Mouse (Mus musculus) olfactory bulb, adult 2 months (tissue): ENCODE data around the gene Rabl3.

Experiments
- CTCF ChIP-seq: fragments of 200-500 bp; IDR thresholded peaks from 2 replicates; pipeline ENCODE4 v1.5.1; 2012; ENCODE audit warnings: low read depth, mild to moderate bottlenecking, low read length, moderate library complexity; ENCODE audit not compliant: insufficient read depth
- POLR2A ChIP-seq: fragments of 200-500 bp; IDR thresholded peaks from 2 replicates; pipeline ENCODE4 v1.6.1; 2012; ENCODE audit warnings: mild to moderate bottlenecking, low read depth, low read length, moderate library complexity; ENCODE audit not compliant: insufficient read depth

DNA sequence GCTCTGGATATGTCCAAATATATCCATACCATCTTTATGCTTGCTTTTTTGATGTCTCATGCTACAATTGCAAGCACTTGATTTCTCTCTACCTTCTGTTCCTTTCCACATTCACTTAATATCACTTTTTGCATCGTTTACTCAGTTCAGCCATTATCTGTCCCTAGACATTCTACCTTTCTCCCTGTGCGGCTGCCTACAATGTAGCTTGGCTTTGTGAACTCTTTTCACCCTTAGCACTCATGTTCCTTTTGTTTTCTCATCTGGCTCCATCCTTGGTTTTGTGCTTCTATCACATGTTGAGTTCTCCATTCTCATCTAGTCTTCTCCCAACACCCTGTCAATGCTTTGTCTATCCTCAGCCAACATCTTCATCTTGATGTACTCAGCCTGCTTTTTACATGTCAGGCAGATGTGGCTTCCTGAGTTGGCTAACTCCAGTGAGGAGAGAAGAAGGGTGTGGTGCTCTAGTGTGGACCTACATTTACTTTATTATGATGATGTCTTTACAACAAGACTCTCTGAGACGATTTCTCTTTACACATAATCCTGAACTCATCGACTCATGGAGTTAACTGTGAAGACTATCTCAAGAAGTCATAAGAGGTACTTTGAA lies 22.0 kb upstream of the Rabl3 start:
- TF ChIP-seq POLR2A (no peak), CTCF (no peak)
